Mouse (Mus musculus) liver, adult 2 months (tissue): ENCODE results near the gene Gm10337. TPM values are rescaled to one million over a fixed set of nuclear protein-coding genes. Genes with fewer than 3 reads are reported as not detected.
A peak's percentile ranks its signal among the peaks of the same experiment; 100 is the strongest.

Experiments
- DNase-seq: peaks from one replicate; pipeline ENCODE4 v3.0.0-alpha.2; 2011; ENCODE audit warnings: low read depth, low spot score; ENCODE audit errors: extremely low read depth
- H3K27ac ChIP-seq: fragments of 200-500 bp; replicated peaks from 2 replicates; pipeline ENCODE4 v1.5.1; 2012; ENCODE audit warnings: low read depth, mild to moderate bottlenecking, control low read depth, inconsistent platforms, low read length; ENCODE audit not compliant: insufficient read depth
- H3K27me3 ChIP-seq: fragments of 200-500 bp; 2 replicates; pipeline ENCODE4 v1.6.1; 2012; ENCODE audit warnings: mild to moderate bottlenecking, moderate library complexity, low read length, inconsistent platforms; ENCODE audit not compliant: control insufficient read depth, insufficient read depth
- H3K36me3 ChIP-seq: fragments of 200-500 bp; 2 replicates; pipeline ENCODE4 v1.6.1; 2012; ENCODE audit warnings: low read length, inconsistent platforms; ENCODE audit not compliant: control insufficient read depth, insufficient read depth
- H3K4me1 ChIP-seq: fragments of 200-500 bp; 2 replicates; pipeline ENCODE4 v1.6.1; 2011; ENCODE audit warnings: low read length; ENCODE audit not compliant: control insufficient read depth, insufficient read depth
- H3K4me3 ChIP-seq: fragments of 200-500 bp; 2 replicates; pipeline ENCODE4 v1.5.1; 2011; ENCODE audit warnings: low read depth, mild to moderate bottlenecking, control low read depth, low read length, moderate library complexity; ENCODE audit not compliant: insufficient read depth
- H3K79me2 ChIP-seq: fragments of 200-500 bp; 2 replicates; pipeline ENCODE4 v1.6.1; 2012; ENCODE audit warnings: inconsistent platforms, mild to moderate bottlenecking, low read length, moderate library complexity; ENCODE audit not compliant: control insufficient read depth, insufficient read depth
- H3K9ac ChIP-seq: fragments of 200-500 bp; 2 replicates; pipeline ENCODE4 v1.6.1; 2012; ENCODE audit warnings: low read depth, mild to moderate bottlenecking, control low read depth, inconsistent platforms, low read length
- CTCF ChIP-seq: fragments of 200-500 bp; IDR thresholded peaks from 2 replicates; pipeline ENCODE4 v1.5.1; 2011; ENCODE audit warnings: low read depth, low read length, control low read depth
- POLR2A ChIP-seq: fragments of 200-500 bp; IDR thresholded peaks from 2 replicates; pipeline ENCODE4 v1.6.1; 2011; ENCODE audit warnings: low read length, control low read depth; ENCODE audit not compliant: insufficient read depth; ENCODE audit errors: extremely low read depth
- whole genome bisulfite sequencing: fragments of 180-500 bp; shearing (Covaris S2); methylation state at CpG from one replicate; pipeline ENCODE4 v1.1.7; 2018; 5-methylcytosine and 5-hydroxymethylcytosine counted together
- polyA plus RNA-seq: library from polyadenylated mRNA; depleted of rRNA; stranded (reverse); fragments of >200 nt; gene quantifications from 2 replicates; pipeline ENCODE4 v1.2.3, GENCODE M21; 2012
- total RNA-seq: library from RNA; depleted of rRNA; stranded (reverse); fragments of >200 nt; gene quantifications from 2 replicates; pipeline ENCODE4 v1.2.3, GENCODE M21; 2014

Gene Gm10337
- total and polyA plus RNA-seq, 2 experiments: not detected

DNA sequence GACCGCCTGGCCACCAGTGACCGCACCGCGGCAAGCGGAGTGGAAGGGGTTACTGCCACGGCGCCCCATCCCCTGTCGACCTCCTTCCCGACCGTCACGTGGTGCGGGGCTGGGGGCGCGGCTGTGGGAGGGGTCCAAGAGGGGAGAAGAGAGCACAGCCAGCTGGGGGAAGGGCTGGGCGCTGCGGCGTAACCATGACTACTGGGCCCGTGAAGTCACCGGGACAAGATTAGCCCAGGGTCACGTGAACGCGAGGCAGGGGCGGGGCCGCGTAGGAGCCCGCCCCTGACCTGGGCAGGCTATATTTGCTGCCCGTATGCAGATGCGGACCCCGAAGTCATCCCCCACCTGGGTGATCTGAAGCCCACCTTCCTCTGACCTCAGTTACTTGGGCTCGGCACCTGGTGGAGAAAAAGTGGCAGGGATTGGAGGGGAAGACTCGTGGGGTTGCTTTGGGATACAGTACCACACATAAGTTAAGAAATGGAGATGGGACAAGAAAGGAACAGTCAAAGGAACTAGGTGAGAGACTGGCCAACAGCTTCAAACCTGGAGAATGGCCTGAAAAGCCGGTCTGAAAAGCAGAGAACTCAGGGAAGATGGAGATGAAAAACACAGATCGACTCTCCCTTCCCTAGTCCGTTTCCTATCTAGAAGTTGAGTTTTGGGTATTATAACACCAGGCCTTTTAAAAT lies 7.2 kb downstream of the Gm10337 start:
- peak overlapping the region; percentile 90 for H3K4me3 ChIP-seq
- DNase-seq: peak; percentile 52
- H3K9ac ChIP-seq: peak overlapping the region; percentile 78
- peaks cover 4% of the 10 kb centered on the region for H3K4me1 ChIP-seq
- no peak for TF ChIP-seq CTCF
- TF ChIP-seq POLR2A: no peak
- no peaks in the 10 kb centered on the region for H3K79me2 ChIP-seq
- 5% methylated on average over 34 of the region's 34 CpGs for WGBS
- H3K36me3 ChIP-seq: no peaks in the 10 kb centered on the region
- H3K27me3 ChIP-seq: no peaks in the 10 kb centered on the region
- no peak overlapping the region for H3K27ac ChIP-seq

DNA sequence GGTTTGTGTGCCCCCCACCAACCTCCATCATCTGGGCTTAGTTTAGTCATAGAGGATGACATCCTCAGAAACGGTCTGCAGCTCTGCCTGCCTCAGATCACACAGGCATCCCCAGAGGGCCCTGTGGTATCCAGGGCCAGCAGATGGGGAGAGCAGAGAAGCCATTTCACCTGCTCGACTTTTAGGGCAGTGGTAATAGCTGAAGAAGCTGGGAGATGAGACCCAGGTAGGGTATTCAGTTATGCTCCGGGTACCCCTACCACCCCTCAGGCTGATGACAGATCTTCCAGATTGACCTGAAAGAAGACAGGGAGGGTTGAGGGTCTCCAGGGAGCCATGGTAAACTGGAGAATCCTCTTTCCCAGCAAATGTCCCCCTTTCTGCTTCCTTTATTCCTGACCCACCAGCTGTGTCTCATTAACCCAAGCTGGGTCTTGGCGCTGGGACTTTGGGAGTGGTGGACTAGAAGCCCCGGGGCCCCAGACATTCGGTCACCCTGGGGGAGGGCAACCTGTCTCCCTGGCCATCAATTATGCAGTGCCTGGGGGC lies 7.8 kb downstream of the Gm10337 start:
- H3K4me3 ChIP-seq: no peak overlapping the region
- H3K79me2 ChIP-seq: no peaks in the 10 kb centered on the region
- TF ChIP-seq CTCF: no peak
- TF ChIP-seq POLR2A: no peak
- H3K27ac ChIP-seq: no peak overlapping the region
- WGBS: 57% methylated on average over 6 of the region's 6 CpGs
- H3K27me3 ChIP-seq: no peaks in the 10 kb centered on the region
- no peaks in the 10 kb centered on the region for H3K36me3 ChIP-seq
- no peak overlapping the region for H3K9ac ChIP-seq
- no peak for DNase-seq
- peaks cover 4% of the 10 kb centered on the region for H3K4me1 ChIP-seq

DNA sequence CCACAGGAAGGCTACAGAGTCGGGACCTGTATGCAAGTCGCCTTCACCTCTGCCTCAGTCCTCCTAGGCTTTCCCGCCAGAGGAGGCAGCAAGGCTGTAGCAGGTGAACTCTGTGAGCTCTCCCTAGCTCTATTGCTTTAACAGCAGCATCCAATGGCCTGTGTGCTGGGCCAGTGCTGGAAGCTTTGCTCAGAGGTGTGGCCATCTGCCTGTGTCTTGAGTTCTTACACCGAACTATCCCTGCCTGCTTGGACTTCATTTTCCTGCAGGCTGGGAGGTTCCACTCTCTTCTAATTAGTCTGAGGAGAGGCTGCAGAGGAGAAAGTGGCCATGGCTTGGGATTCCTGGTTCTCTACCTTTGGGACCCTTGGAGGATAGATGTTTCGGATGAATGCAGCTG lies 8.5 kb downstream of the Gm10337 start:
- Histone ChIP-seq H3K4me1 (peaks cover 4% of the 10 kb centered on the region), H3K36me3 (no peaks in the 10 kb centered on the region), H3K27ac (no peak overlapping the region), H3K4me3 (no peak overlapping the region), H3K27me3 (no peaks in the 10 kb centered on the region), H3K9ac (no peak overlapping the region), H3K79me2 (no peaks in the 10 kb centered on the region)
- no peak for DNase-seq
- WGBS: 83% methylated on average over 5 of the region's 5 CpGs
- no peak for TF ChIP-seq POLR2A
- TF ChIP-seq CTCF: no peak

DNA sequence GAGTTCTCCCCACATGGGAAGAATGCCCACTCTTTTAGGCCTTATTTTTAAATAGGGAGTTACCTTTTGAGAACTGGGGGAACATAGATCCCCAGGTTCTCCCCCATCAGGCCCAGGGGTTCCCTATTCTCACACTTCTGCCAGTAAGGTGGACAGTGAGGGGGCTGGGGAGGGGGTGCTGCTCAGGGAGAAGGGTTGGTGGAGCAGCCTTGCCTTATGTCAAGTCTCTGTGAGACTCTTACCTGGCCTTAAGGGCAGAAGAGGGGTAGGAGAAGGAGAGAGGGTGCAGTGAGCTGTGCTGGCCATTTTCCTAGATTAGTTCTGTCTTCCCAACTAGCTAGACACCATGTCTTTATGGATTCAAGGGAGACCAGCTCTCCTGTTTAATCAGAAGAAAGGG lies 8.9 kb downstream of the Gm10337 start:
- Histone ChIP-seq H3K4me1 (peaks cover 4% of the 10 kb centered on the region), H3K9ac (no peak overlapping the region)

DNA sequence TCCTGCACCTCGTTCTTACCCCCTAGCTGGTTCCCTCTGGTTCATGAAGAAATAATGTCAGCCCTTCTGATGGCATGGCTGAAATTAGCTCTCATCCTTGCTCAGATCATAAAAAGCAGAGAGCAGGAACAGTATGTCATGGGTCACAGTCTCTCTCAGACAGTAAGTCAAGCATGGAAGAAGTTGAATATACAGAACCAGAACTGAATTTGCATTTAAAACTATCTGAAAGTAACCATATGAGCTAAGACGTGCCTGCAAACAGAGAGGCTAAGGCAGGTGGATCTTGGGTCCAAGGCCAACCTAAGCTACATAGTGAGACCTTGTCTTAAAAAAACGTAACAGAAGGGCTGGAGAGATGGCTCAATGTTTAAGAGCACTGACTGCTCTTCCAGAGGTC lies 9.5 kb downstream of the Gm10337 start:
- peaks cover 4% of the 10 kb centered on the region for H3K4me1 ChIP-seq
- H3K4me3 ChIP-seq: no peak overlapping the region
- no peaks in the 10 kb centered on the region for H3K36me3 ChIP-seq
- no peak overlapping the region for H3K27ac ChIP-seq
- DNase-seq: no peak
- no peak for TF ChIP-seq CTCF
- TF ChIP-seq POLR2A: no peak
- H3K9ac ChIP-seq: no peak overlapping the region
- 83% methylated on average over 3 of the region's 3 CpGs for WGBS
- H3K27me3 ChIP-seq: no peaks in the 10 kb centered on the region
- no peaks in the 10 kb centered on the region for H3K79me2 ChIP-seq

More for the DNA sequence above, 8.9 kb downstream of the Gm10337 start:
- Histone ChIP-seq H3K27me3 (no peaks in the 10 kb centered on the region), H3K36me3 (no peaks in the 10 kb centered on the region), H3K4me3 (no peak overlapping the region), H3K79me2 (no peaks in the 10 kb centered on the region), H3K27ac (no peak overlapping the region)
- no peak for DNase-seq
- TF ChIP-seq POLR2A (no peak), CTCF (no peak)

DNA sequence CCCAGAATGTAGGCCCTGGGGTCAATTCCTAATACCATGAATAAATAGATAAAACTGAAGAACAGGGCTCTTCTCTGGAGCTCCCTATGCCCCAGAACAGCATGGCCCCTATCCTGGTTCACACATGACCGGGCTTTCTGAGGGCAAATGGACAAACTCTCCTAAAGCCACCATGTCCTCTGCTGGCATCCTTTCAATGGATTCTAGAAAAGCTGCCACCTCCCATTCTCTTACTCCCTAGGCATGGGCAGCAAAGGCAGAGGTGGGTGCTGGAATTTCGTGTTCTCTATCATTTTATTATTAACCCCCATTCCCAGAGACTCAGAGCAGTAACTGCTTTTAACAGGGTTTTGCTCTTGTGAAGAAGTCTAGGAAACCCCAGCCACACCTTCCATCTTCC lies 11.7 kb downstream of the Gm10337 start:
- TF ChIP-seq CTCF (no peak), POLR2A (no peak)
- Histone ChIP-seq H3K27ac (no peak overlapping the region), H3K36me3 (no peaks in the 10 kb centered on the region), H3K79me2 (no peaks in the 10 kb centered on the region), H3K27me3 (no peaks in the 10 kb centered on the region), H3K4me3 (no peak overlapping the region), H3K9ac (no peak overlapping the region), H3K4me1 (peaks cover 4% of the 10 kb centered on the region)
- no peak for DNase-seq
- 89% methylated on average over 2 of the region's 2 CpGs for WGBS
